Mouse (Mus musculus): ENCODE measurements around the gene Hnrnpa3. TPM values are rescaled to one million over a fixed set of nuclear protein-coding genes. Genes with fewer than 3 reads are reported as not detected.

Gene Hnrnpa3
- total RNA-seq, 2 experiments from 2014 or later, result 280 to 305 TPM

DNA sequence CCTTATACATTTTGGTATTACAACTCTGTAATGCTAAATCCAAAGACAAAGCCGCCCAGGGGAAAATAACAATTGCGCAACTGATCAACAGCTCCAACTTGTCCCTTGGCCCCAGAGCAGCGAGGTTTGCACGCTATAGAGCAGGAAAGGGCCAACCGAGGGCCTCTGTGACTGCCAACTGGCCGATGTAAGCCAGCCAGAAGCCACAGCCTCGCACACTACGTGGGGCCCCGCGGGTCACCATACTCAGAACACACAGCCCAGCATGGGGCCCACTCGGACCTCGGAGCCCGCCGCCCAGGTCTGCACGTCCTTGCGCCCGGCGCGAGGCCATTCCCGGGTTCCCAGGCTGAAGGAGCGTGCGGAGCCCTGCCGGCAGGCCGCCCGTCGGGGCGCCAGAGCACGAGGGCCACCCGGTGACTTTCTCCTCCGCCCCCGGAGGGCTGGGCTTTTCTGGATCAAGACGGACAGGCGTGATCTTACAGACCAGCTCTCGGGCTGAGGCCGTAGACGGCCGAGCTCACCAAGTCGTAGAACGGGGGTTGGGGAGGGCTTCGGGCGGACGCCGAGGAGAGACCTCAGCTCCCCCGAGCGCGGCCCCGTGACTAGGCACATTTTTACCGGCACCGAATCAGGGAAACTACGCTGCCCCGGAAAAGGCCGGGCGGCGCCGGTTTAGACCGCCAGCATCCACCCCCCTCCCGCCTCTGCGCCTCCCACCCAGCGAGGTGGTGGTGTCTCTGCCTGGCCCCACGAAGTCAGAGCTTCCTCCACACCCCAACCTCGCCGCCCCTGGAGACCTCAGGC is 44.5 kb downstream of the Hnrnpa3 start:
- DNase-seq, result peak; percentile 82

DNA sequence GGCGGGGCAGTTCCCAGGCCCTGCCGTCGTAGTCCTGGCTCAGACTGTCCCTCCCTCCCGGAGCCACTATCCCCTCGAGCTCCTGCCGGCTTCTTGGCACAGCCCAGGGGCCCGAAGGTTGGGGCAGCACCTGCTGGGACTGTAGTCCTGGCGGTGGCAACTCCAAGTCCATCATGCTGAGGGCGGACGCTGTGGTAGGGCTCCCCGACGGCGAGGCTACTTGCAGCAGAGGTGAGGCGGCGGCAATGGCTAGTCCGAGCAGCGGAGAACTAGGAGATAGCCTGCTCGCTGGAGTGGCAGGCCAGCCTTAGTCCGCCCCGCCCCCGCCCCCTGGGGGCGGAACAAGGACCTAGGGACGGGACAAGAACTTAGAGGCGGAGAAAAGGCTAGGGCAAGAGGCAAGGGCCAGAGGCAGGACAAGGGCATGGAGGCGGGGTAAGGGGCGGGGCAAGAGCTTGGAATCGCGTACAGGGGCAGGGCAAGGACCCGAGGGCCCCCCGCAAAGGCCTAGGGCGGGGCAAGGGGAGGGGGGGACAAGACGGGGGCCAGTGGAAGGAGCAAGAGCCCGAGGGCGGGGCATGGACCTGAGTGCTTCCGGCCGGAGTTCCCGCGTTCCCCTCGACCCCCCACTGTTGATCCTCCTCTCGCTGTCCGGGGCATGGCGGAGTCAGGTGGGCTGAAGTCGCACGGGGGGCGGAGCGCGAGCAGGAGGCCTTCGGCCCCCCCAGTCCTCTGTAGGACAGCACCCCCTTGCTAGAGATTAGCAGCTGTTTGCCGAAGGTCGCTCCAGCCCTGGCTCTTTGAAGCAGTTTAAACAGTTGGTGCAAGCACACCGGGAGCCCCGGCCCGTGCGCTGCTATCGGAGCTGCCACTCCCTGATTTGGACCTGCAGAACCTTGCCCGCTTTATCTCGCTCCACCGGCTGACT is 45.4 kb downstream of the Hnrnpa3 start, which contains the start of gene Nfe2l2:
Gene Nfe2l2 (minus strand): TSS at position 408 of the 928 bp plus-strand sequence.
- peak; percentile 97 for DNase-seq

DNA sequence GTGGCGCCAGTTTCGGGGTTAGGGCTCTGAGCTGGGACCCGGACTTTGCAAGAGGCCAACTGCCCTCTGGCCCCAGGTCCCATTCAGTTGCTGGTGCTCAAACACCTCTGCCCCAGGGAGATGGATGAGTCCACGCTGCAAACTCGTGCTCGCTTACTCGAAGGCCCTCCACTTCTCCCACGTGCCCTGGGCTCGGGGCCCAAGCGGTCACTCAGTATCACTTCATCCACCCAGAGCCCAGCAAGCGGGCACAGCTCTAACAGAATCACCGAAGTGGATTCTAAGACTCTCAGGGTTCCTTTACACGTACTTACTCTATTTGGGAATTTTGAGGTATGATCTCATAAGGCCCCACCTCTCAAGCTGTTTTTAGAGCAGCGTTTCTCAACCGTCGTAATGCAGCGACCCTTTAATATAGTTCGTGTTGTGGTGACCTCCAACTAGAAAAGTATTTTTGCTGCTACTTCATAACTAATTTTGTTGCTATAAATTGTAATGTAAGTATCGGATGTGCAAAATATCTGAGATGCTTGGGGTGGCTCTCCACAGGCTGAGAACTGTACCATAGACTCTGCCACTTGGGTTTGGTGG is 46.2 kb downstream of the Hnrnpa3 start:
- DNase-seq, result peak; percentile 53

DNA sequence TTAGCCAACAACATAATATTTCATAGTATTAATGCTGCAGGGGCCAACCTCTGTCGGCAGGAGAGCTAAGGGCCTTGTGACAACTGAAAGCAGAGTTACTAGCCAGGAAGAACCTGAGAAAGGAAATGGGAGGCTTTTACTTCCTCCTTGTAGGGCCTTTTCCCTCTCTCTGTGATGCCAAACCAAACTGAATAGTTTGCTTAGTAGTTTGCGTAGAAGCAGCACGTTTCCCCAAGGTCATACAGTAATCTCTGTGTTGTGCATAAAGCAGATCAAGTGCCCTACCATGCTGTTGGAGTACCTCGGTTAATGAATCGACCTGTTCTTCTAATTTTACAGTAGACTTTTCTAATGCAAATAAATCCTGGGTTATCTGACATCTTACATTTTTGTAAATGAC is 47.4 kb downstream of the Hnrnpa3 start:
- DNase-seq, result no peak

DNA sequence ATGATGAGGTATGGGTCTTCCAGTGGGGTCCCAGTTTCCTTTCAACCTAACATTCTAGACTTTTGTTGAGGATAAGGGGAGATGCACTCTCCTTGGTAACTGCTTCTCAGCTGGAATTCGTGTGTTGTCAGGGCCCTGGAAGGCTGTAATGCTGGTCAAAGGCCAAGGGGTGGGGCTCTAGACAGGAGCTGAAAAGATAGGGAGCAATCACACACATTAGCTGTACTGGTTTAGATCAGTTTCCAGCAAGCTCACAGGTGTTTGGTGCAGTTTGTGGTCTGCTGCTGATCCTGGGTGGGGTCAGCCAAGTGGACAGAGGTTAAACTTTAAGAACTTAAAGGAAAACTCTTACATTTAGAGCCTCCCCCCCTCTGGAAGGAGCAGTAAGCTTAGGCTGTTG is 48.4 kb downstream of the Hnrnpa3 start:
- no peak for DNase-seq

DNA sequence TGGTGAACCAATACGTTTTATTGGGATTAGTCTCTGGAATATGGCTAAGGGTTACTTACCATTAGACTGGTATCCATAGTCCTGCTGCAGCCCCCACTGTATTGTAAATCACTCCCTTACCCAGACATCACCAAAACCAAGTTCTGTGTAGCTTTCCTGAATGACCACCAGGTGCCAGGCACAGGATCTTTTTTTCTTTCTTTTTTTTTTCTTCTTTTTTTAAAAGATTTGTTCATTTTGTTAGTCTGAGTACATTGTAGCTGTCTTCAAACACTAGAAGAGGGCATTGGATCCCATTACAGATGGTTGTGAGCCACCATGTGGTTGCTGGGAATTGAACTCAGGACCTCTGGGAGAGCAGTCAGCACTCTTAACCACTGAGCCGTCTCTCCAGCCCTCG is 54.0 kb downstream of the Hnrnpa3 start:
- no peak for DNase-seq

DNA sequence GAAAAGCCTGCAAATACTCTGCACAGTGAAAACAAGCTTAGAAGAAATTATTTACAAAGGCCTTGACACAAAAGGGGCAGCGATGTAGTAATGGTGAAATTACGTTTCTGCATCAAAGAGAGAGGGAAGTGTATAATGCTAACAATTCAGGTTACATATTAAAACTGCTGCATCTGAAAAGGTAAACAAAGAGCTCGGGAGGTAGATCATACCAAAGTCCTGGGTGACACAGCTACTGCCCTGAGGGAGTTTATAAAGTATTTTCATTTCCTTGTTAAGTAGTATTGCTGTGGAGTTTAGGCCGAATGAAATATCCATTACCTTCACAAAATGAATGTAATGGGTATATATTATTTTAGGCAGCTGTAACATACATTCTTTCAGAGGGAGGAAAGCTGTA is 55.7 kb downstream of the Hnrnpa3 start:
- DNase-seq, result no peak

DNA sequence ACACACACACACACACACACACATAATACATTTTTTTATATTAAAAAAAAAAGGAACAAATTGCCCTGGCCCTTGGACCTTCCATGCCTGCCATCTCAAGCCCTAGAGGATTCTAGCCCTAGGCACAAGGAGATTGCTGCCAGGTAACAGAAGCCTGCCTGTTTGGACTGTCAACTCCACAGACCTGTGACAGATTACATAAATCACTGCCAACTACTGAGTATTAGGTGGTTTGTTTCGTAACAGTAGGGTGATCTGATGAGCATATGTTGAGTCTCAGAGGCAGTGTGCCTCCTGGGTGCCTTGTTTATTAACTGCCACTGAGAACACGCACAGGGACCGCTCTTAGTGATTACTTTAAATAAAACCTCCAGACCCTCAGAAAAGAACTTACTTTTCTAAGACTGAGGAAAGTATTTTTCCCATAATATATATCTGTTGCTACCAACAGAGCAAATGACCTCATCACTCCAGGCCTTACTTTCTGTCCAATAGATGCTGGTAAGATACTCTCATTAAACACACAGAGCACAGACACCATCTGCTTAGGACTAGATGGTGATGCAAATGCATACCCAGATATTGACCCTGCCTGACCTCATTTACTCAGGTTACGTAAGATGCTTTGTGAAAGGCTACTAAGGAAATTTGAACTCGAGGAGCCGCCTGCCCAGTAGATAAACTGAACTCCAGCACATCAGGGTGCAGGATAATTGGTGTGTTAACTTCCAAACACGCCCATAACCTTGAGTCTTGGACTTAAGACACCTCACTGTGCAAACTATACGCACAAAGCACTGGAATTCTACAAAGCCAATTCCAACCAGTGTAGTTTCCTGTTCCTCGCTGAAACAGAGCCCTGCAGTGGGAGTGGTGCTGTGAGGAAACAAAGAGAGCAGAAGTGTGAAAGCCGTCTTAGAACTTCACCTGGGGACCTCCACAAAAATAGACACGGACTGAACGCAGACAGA is 57.3 kb downstream of the Hnrnpa3 start:
- DNase-seq, result no peak

Small RNA genes lying within 50 kb of the gene (microRNA-seq; reads per million reads assigned to microRNA genes)
- gene Gm24574, result 0 reads per million in 2 experiments

Other genes with a start within 250 kb of the Hnrnpa3 start
- 10 to 100 TPM; 28.4 to 33.3 TPM for gene Nfe2l2, start 45.4 kb downstream of the Hnrnpa3 start, total RNA-seq (2021)
- 10 to 100 TPM; 27.5 to 30.3 TPM for gene Agps, start 172.9 kb downstream of the Hnrnpa3 start, total RNA-seq (2021)

Measured in gastrocnemius, postnatal 10 days (tissue).